Comparison of ENCODE assay signal across 8 mouse cellular contexts in genomic region chr11:5444599-5445451, GRCm38 (mm10). TPM values are rescaled to one million over a fixed set of nuclear protein-coding genes. Genes with fewer than 3 reads are reported as not detected.
DNase-seq lines count a peak whose midpoint lies in the region; ATAC-seq and TF ChIP-seq lines count a peak whose summit lies in the region.

TSS of gene Znrf3 (minus strand) at chr11:5444847.

- peak; percentile 91 for ATAC-seq in forebrain, embryonic 16.5 days
- ATAC-seq in lung, embryonic 15.5 days (ENCODE audit: borderline replicate concordance, extremely low read depth, low FRiP score, low TSS enrichment), result peak; percentile 93

- no peaks in the 10 kb centered on the region for H3K27me3 ChIP-seq in forebrain, embryonic 16.5 days (replicated peaks; ENCODE audit: control insufficient read depth, insufficient read depth, low read length)
- no peaks in the 10 kb centered on the region for H3K27me3 ChIP-seq in lung, embryonic 15.5 days

- no peaks in the 10 kb centered on the region for H3K9me3 ChIP-seq in ES-E14 (ENCODE audit: control insufficient read depth, insufficient read depth, low read depth, low read length)
- no peaks in the 10 kb centered on the region for H3K9me3 ChIP-seq in forebrain, embryonic 16.5 days (ENCODE audit: control insufficient read depth, low read length)
- H3K9me3 ChIP-seq in lung, embryonic 15.5 days, result no peaks in the 10 kb centered on the region

- peak within 1 kb of the TSS; percentile 96 for H3K9ac ChIP-seq in ES-E14 (ENCODE audit: insufficient read depth, low read depth, low read length, poor library complexity, severe bottlenecking)
- peak within 1 kb of the TSS; percentile 74 for H3K9ac ChIP-seq in forebrain, embryonic 16.5 days (replicated peaks; ENCODE audit: low read depth, low read length)
- peak within 1 kb of the TSS; percentile 86 for H3K9ac ChIP-seq in lung, embryonic 15.5 days

- no peak within 1 kb of the TSS for H3K27ac ChIP-seq in ES-E14 (ENCODE audit: insufficient read depth, low read depth, low read length, poor library complexity, severe bottlenecking)
- H3K27ac ChIP-seq in forebrain, embryonic 16.5 days (ENCODE audit: low read length), result peak within 1 kb of the TSS; percentile 44
- peak within 1 kb of the TSS; percentile 87 for H3K27ac ChIP-seq in lung, embryonic 15.5 days

- DNase-seq in ES-E14 (ENCODE audit: low read depth, low spot score), result peak; percentile 88
- DNase-seq in cerebellum, adult 11-12 months, result peak; percentile 81
- peak; percentile 98 for DNase-seq in heart, postnatal 4 days
- peak; percentile 85 to 90 for DNase-seq in layer of hippocampus, adult 8-10 months (ENCODE audit: low spot score in 2 of 2)
- DNase-seq in ovary, adult 18-20 months (ENCODE audit: low spot score), result peak; percentile 88
- peak; percentile 96 for DNase-seq in thymus, postnatal 0 days (ENCODE audit: low spot score)

- in situ Hi-C loops in ES-E14 (cut with MboI; ENCODE audit: low sequenced_read_pairs in 2 of 2, unreplicated experiment in 2 of 2), result no loop called here

- peak within 1 kb of the TSS; percentile 81 for H3K4me2 ChIP-seq in forebrain, embryonic 16.5 days (ENCODE audit: low read length)
- peak within 1 kb of the TSS; percentile 89 for H3K4me2 ChIP-seq in lung, embryonic 15.5 days

- no peaks in the 10 kb centered on the region for H3K36me3 ChIP-seq in ES-E14 (ENCODE audit: control insufficient read depth, insufficient read depth, low read length, poor library complexity, severe bottlenecking)
- H3K36me3 ChIP-seq in forebrain, embryonic 16.5 days (ENCODE audit: control insufficient read depth, insufficient read depth), result no peaks in the 10 kb centered on the region
- no peaks in the 10 kb centered on the region for H3K36me3 ChIP-seq in lung, embryonic 15.5 days

- H3K4me1 ChIP-seq in ES-E14 (ENCODE audit: control insufficient read depth in 2 of 2, insufficient read depth in 2 of 2, low read length in 2 of 2, poor library complexity in 1 of 2), result peaks cover 0 to 4% of the 10 kb centered on the region in 2 experiments; a peak in 2 of 4 replicates
- peaks cover 20% of the 10 kb centered on the region for H3K4me1 ChIP-seq in forebrain, embryonic 16.5 days (replicated peaks; ENCODE audit: control insufficient read depth, insufficient read depth, low read length)
- H3K4me1 ChIP-seq in lung, embryonic 15.5 days, result peaks cover 38% of the 10 kb centered on the region

- peak within 1 kb of the TSS; percentile 93 to 95 for H3K4me3 ChIP-seq in ES-E14 (ENCODE audit: insufficient read depth in 1 of 2, low read depth in 1 of 2, low read length in 2 of 2, poor library complexity in 1 of 2, severe bottlenecking in 1 of 2)
- H3K4me3 ChIP-seq in forebrain, embryonic 16.5 days (replicated peaks; ENCODE audit: low read length), result peak within 1 kb of the TSS; percentile 79
- peak within 1 kb of the TSS; percentile 93 for H3K4me3 ChIP-seq in lung, embryonic 15.5 days

- WGBS in forebrain, embryonic 16.5 days, result under 1% methylated on average over 50 of the region's 106 CpGs
- WGBS in lung, embryonic 15.5 days, result under 1% methylated on average over 75 of the region's 106 CpGs

TF ChIP-seq in ES-E14, 5 proteins besides CTCF, POLR2A, EP300 and RAD21:
- no peak for TF ChIP-seq ZNF384 (IDR thresholded peaks at IDR 0.05; ENCODE audit: low read depth, low read length)
- TF ChIP-seq ZC3H11A (IDR thresholded peaks at IDR 0.05; ENCODE audit: borderline replicate concordance, low read depth, low read length), result no peak
- TF ChIP-seq HCFC1 (IDR thresholded peaks at IDR 0.05; ENCODE audit: borderline replicate concordance, insufficient read depth, low read length), result no peak; the same call in 1 of the 2 replicates
- no peak for TF ChIP-seq CHD2 (IDR thresholded peaks at IDR 0.05; ENCODE audit: low read depth, low read length)
- no peak for TF ChIP-seq MAFK (IDR thresholded peaks at IDR 0.05; ENCODE audit: insufficient read depth, low read depth, low read length)

RNA-seq across cellular contexts. Expression of gene Znrf3, which starts in this region (rescaled TPM):
- total RNA-seq in ES-E14 (2012; rRNA removed), result 15.4 and 19.1 TPM in 2 replicates
- polyA plus RNA-seq in forebrain, embryonic 16.5 days (2015; fragmentation: Nextera tagmentation; extraction: Ambion mirVana), result 6.9 and 7.2 TPM in 2 replicates
- 10 to 100 TPM; 15.2 to 18.0 TPM for total RNA-seq in heart, postnatal 4 days (2021)
- 10 to 100 TPM; 18.6 to 22.3 (median 20.3) TPM for total RNA-seq in layer of hippocampus, adult 8-10 months (2022)
- 14.7 and 15.8 TPM in 2 replicates for polyA plus RNA-seq in lung, embryonic 15.5 days (2015; fragmentation: Nextera tagmentation; extraction: Ambion mirVana)
- polyA plus RNA-seq in thymus, postnatal 0 days (2015; fragmentation: Nextera tagmentation; extraction: Ambion mirVana), result 7.4 and 10.9 TPM in 2 replicates
